Mouse (Mus musculus): ENCODE data around the gene Vav2.

The Vav2 gene

GRCm38 (mm10) chr2:27324690-27325089, 102.1 kb downstream of the Vav2 start:
- DNase-seq (ENCODE audit: low read depth in 2 of 2, low spot score in 2 of 2): no peak

GRCm38 (mm10) chr2:27321431-27321875, 105.4 kb downstream of the Vav2 start:
- DNase-seq (ENCODE audit: low read depth in 2 of 2, low spot score in 2 of 2): no peak

GRCm38 (mm10) chr2:27320820-27321219, 106.0 kb downstream of the Vav2 start:
- no peak for DNase-seq (ENCODE audit: low read depth in 2 of 2, low spot score in 2 of 2)

- DNase-seq (ENCODE audit: low read depth in 2 of 2, low spot score in 2 of 2): no peak
Observed at GRCm38 (mm10) chr2:27318606-27319005, 108.2 kb downstream of the Vav2 start.

- DNase-seq (ENCODE audit: low read depth in 2 of 2, low spot score in 2 of 2): no peak
Observed at GRCm38 (mm10) chr2:27318197-27318596, 108.6 kb downstream of the Vav2 start.

GRCm38 (mm10) chr2:27316167-27316566, 110.7 kb downstream of the Vav2 start:
- DNase-seq (ENCODE audit: low read depth in 2 of 2, low spot score in 2 of 2): no peak

GRCm38 (mm10) chr2:27314269-27314668, 112.6 kb downstream of the Vav2 start:
- DNase-seq (ENCODE audit: low read depth in 2 of 2, low spot score in 2 of 2): no peak

- no peak for DNase-seq (ENCODE audit: low read depth in 2 of 2, low spot score in 2 of 2)
Observed at GRCm38 (mm10) chr2:27312500-27312899, 114.3 kb downstream of the Vav2 start.

- DNase-seq (ENCODE audit: low read depth in 2 of 2, low spot score in 2 of 2): no peak
Observed at GRCm38 (mm10) chr2:27311606-27312005, 115.2 kb downstream of the Vav2 start.

GRCm38 (mm10) chr2:27310908-27311307, 115.9 kb downstream of the Vav2 start:
- no peak for DNase-seq (ENCODE audit: low read depth in 2 of 2, low spot score in 2 of 2)

GRCm38 (mm10) chr2:27310221-27310620, 116.6 kb downstream of the Vav2 start:
- no peak for DNase-seq (ENCODE audit: low read depth in 2 of 2, low spot score in 2 of 2)

- DNase-seq (ENCODE audit: low read depth in 2 of 2, low spot score in 2 of 2): no peak
Observed at GRCm38 (mm10) chr2:27306628-27307027, 120.2 kb downstream of the Vav2 start.

GRCm38 (mm10) chr2:27304741-27305140, 122.1 kb downstream of the Vav2 start:
- no peak for DNase-seq (ENCODE audit: low read depth in 2 of 2, low spot score in 2 of 2)

GRCm38 (mm10) chr2:27304074-27304473, 122.8 kb downstream of the Vav2 start:
- no peak for DNase-seq (ENCODE audit: low read depth in 2 of 2, low spot score in 2 of 2)

- DNase-seq (ENCODE audit: low read depth in 2 of 2, low spot score in 2 of 2): no peak
Observed at GRCm38 (mm10) chr2:27301444-27302111, 125.3 kb downstream of the Vav2 start.

GRCm38 (mm10) chr2:27300725-27301443, 125.9 kb downstream of the Vav2 start:
- DNase-seq (ENCODE audit: low read depth in 2 of 2, low spot score in 2 of 2): no peak

- DNase-seq (ENCODE audit: low read depth in 2 of 2, low spot score in 2 of 2): no peak
Observed at GRCm38 (mm10) chr2:27296656-27297406, 130.0 kb downstream of the Vav2 start.

- DNase-seq (ENCODE audit: low read depth in 2 of 2, low spot score in 2 of 2): no peak
Observed at GRCm38 (mm10) chr2:27294777-27295176, 132.1 kb downstream of the Vav2 start.

- peak; percentile 72 to 78 for DNase-seq (ENCODE audit: low read depth in 2 of 2, low spot score in 2 of 2)
Observed at GRCm38 (mm10) chr2:27289019-27289418, 137.8 kb downstream of the Vav2 start.

- DNase-seq (ENCODE audit: low read depth in 2 of 2, low spot score in 2 of 2): no peak
Observed at GRCm38 (mm10) chr2:27286971-27287710, 139.7 kb downstream of the Vav2 start.

- no peak for DNase-seq (ENCODE audit: low read depth in 2 of 2, low spot score in 2 of 2)
Observed at GRCm38 (mm10) chr2:27284441-27284840, 142.4 kb downstream of the Vav2 start.
